Mouse (Mus musculus): ENCODE measurements around the gene Cdpf1. TPM values are rescaled to one million over a fixed set of nuclear protein-coding genes. Genes with fewer than 3 reads are reported as not detected.

The Cdpf1 gene
- 10 to 100 TPM; 10.0 to 12.4 TPM for total RNA-seq (2023)

GRCm38 (mm10) chr15:85811535-85812277 lies at the start of gene Cdpf1:
Gene Cdpf1 (minus strand): TSS chr15:85811697.

GRCm38 (mm10) chr15:85859490-85860031 lies 48.1 kb upstream of the Cdpf1 start, which contains the start of gene Gtse1:
Gene Gtse1 (plus strand): TSS chr15:85859745.

GRCm38 (mm10) chr15:85831954-85832590 lies 20.6 kb upstream of the Cdpf1 start, which contains the start of gene Ttc38:
Gene Ttc38 (plus strand): TSS chr15:85832306.

GRCm38 (mm10) chr15:85821203-85822010 lies 9.9 kb upstream of the Cdpf1 start, which contains the start of gene Pkdrej:
Gene Pkdrej (minus strand): TSS chr15:85821734.

Other genes with a start within 250 kb of the Cdpf1 start
- not detected for gene Wnt7b, start 229.2 kb downstream of the Cdpf1 start, total RNA-seq (2023)
- not detected for gene Ppara, start 76.7 kb downstream of the Cdpf1 start, total RNA-seq (2023)
- not detected for gene Pkdrej, start 10.0 kb upstream of the Cdpf1 start, total RNA-seq (2023)
- gene Ttc38, start 20.6 kb upstream of the Cdpf1 start, total RNA-seq (2023) = 10 to 100 TPM; 13.7 to 13.9 TPM
- 1 to 10 TPM in 1 of 2 experiments, under 1 TPM in 1; 0.84 to 1.1 TPM for gene Gtse1, start 48.0 kb upstream of the Cdpf1 start, total RNA-seq (2023)
- 10 to 100 TPM; 15.2 to 16.0 TPM for gene Trmu, start 67.6 kb upstream of the Cdpf1 start, total RNA-seq (2023)
- gene Celsr1, start 222.1 kb upstream of the Cdpf1 start, total RNA-seq (2023) = under 1 TPM; 0.60 to 0.76 TPM
- 10 to 100 TPM; 77.5 to 84.6 TPM for gene Gramd4, start 246.0 kb upstream of the Cdpf1 start, total RNA-seq (2023)